Mouse (Mus musculus) cerebellum, adult 2 months (tissue): ENCODE data around the gene Ifitm10.

Experiments
- CTCF ChIP-seq: fragments of 200-500 bp; IDR thresholded peaks from 2 replicates; pipeline ENCODE4 v1.5.1; 2011; ENCODE audit warnings: low read depth, mild to moderate bottlenecking, control low read depth, low read length, moderate library complexity, borderline replicate concordance; ENCODE audit not compliant: insufficient read depth
- POLR2A ChIP-seq: fragments of 200-500 bp; IDR thresholded peaks from 2 replicates; pipeline ENCODE4 v1.6.1; 2011; ENCODE audit warnings: low read length, control low read depth, borderline replicate concordance; ENCODE audit not compliant: insufficient read depth

- TF ChIP-seq CTCF (no peak), POLR2A (peak; percentile 25; the same call in 1 of the 2 replicates)
These were observed 1.5 kb downstream of the Ifitm10 start for GRCm38 (mm10) chr7:142371768-142372661.
